Mouse (Mus musculus): ENCODE results near the gene Tbc1d30. TPM values are rescaled to one million over a fixed set of nuclear protein-coding genes. Genes with fewer than 3 reads are reported as not detected.
"Not testable (repeated sequence)": the region's sequence is repeated elsewhere in the genome, so short reads cannot be mapped to it uniquely, and the experiment has no call there.

The Tbc1d30 gene
- polyA plus RNA-seq, 1 experiment from 2014 or later: 1.1 TPM

GRCm38 (mm10) chr10:121364306-121364705 is 13.2 kb upstream of the Tbc1d30 start:
- Histone ChIP-seq H3K9ac (peak overlapping the region; percentile 91; the same call in 1 of the 2 replicates), H3K4me3 (peak overlapping the region; percentile 91), H3K4me2 (peak overlapping the region; percentile 91), H3K9me3 (no peaks in the 10 kb centered on the region), H3K36me3 (no peaks in the 10 kb centered on the region), H3K27me3 (no peaks in the 10 kb centered on the region), H3K4me1 (peaks cover 28% of the 10 kb centered on the region), H3K27ac (no peak overlapping the region)
- WGBS: 21% methylated on average over 15 of the region's 15 CpGs
- ATAC-seq (ENCODE audit: insufficient number of reproducible peaks, low FRiP score, low TSS enrichment, low read depth): no peak

- 83% methylated on average over 8 of the region's 8 CpGs for WGBS
- no peak for ATAC-seq (ENCODE audit: insufficient number of reproducible peaks, low FRiP score, low TSS enrichment, low read depth)
- Histone ChIP-seq H3K9ac (no peak overlapping the region), H3K27me3 (no peaks in the 10 kb centered on the region), H3K4me2 (no peak overlapping the region), H3K4me1 (peaks cover 28% of the 10 kb centered on the region), H3K36me3 (no peaks in the 10 kb centered on the region), H3K4me3 (no peak overlapping the region), H3K9me3 (no peaks in the 10 kb centered on the region), H3K27ac (no peak overlapping the region)
These were observed 12.1 kb upstream of the Tbc1d30 start for GRCm38 (mm10) chr10:121363201-121363600.

- no peak overlapping the region for H3K9ac ChIP-seq
- H3K4me3 ChIP-seq: no peak overlapping the region
- H3K9me3 ChIP-seq: no peaks in the 10 kb centered on the region
- no peaks in the 10 kb centered on the region for H3K27me3 ChIP-seq
- H3K4me1 ChIP-seq: peaks cover 6% of the 10 kb centered on the region
- H3K27ac ChIP-seq: no peak overlapping the region
- no peak overlapping the region for H3K4me2 ChIP-seq
- H3K36me3 ChIP-seq: no peaks in the 10 kb centered on the region
- 82% methylated on average over 2 of the region's 2 CpGs for WGBS
- no peak for ATAC-seq (ENCODE audit: insufficient number of reproducible peaks, low FRiP score, low TSS enrichment, low read depth)
These were observed 9.3 kb upstream of the Tbc1d30 start for GRCm38 (mm10) chr10:121360358-121360757.

GRCm38 (mm10) chr10:121351692-121352290 is 713 bp upstream of the Tbc1d30 start:
- no peak for ATAC-seq (ENCODE audit: insufficient number of reproducible peaks, low FRiP score, low TSS enrichment, low read depth)
- Histone ChIP-seq H3K36me3 (no peaks in the 10 kb centered on the region), H3K4me1 (peaks cover 17% of the 10 kb centered on the region), H3K27ac (no peak overlapping the region), H3K4me3 (peak overlapping the region; percentile 47), H3K27me3 (peaks cover 38% of the 10 kb centered on the region), H3K4me2 (peak overlapping the region; percentile 90), H3K9me3 (no peaks in the 10 kb centered on the region), H3K9ac (no peak overlapping the region)
- 28% methylated on average over 15 of the region's 15 CpGs for WGBS

- no peak overlapping the region for H3K27ac ChIP-seq
- peak overlapping the region; percentile 90 for H3K4me2 ChIP-seq
- H3K9ac ChIP-seq: 0 out of 2 replicates have a peak overlapping the region, but pooled peaks have one; percentile 11
- peak overlapping the region; percentile 47 for H3K4me3 ChIP-seq
- no peaks in the 10 kb centered on the region for H3K36me3 ChIP-seq
- peaks cover 17% of the 10 kb centered on the region for H3K4me1 ChIP-seq
- H3K9me3 ChIP-seq: no peaks in the 10 kb centered on the region
- H3K27me3 ChIP-seq: peaks cover 38% of the 10 kb centered on the region
- no peak for ATAC-seq (ENCODE audit: insufficient number of reproducible peaks, low FRiP score, low TSS enrichment, low read depth)
- 2% methylated on average over 35 of the region's 35 CpGs for WGBS
These were observed 567 bp downstream of the Tbc1d30 start for GRCm38 (mm10) chr10:121350357-121351065.

- Histone ChIP-seq H3K4me3 (no peak overlapping the region), H3K4me2 (no peak overlapping the region), H3K9me3 (no peaks in the 10 kb centered on the region), H3K27me3 (peaks cover 38% of the 10 kb centered on the region), H3K4me1 (peaks cover 17% of the 10 kb centered on the region), H3K27ac (no peak overlapping the region), H3K9ac (no peak overlapping the region), H3K36me3 (no peaks in the 10 kb centered on the region)
- 43% methylated on average over 5 of the region's 5 CpGs for WGBS
- ATAC-seq (ENCODE audit: insufficient number of reproducible peaks, low FRiP score, low TSS enrichment, low read depth): no peak
These were observed 1.8 kb downstream of the Tbc1d30 start for GRCm38 (mm10) chr10:121349244-121349643.

GRCm38 (mm10) chr10:121343867-121344266 is 7.2 kb downstream of the Tbc1d30 start:
- no peak overlapping the region for H3K4me2 ChIP-seq
- H3K9me3 ChIP-seq: no peaks in the 10 kb centered on the region
- no peak for ATAC-seq (ENCODE audit: insufficient number of reproducible peaks, low FRiP score, low TSS enrichment, low read depth)
- H3K4me3 ChIP-seq: no peak overlapping the region
- H3K36me3 ChIP-seq: no peaks in the 10 kb centered on the region
- H3K9ac ChIP-seq: no peak overlapping the region
- 64% methylated on average over 6 of the region's 6 CpGs for WGBS
- peaks cover 2% of the 10 kb centered on the region; the same call in 1 of the 2 replicates for H3K27me3 ChIP-seq
- H3K27ac ChIP-seq: no peak overlapping the region
- no peaks in the 10 kb centered on the region for H3K4me1 ChIP-seq

- WGBS: 96% methylated on average over 10 of the region's 10 CpGs
- no peaks in the 10 kb centered on the region for H3K27me3 ChIP-seq
- no peak overlapping the region for H3K4me3 ChIP-seq
- no peak for ATAC-seq (ENCODE audit: insufficient number of reproducible peaks, low FRiP score, low TSS enrichment, low read depth)
- no peaks in the 10 kb centered on the region for H3K36me3 ChIP-seq
- H3K27ac ChIP-seq: no peak overlapping the region
- no peak overlapping the region for H3K9ac ChIP-seq
- no peak overlapping the region for H3K4me2 ChIP-seq
- no peaks in the 10 kb centered on the region for H3K9me3 ChIP-seq
- no peaks in the 10 kb centered on the region for H3K4me1 ChIP-seq
These were observed 8.8 kb downstream of the Tbc1d30 start for GRCm38 (mm10) chr10:121342260-121342659.

- H3K27ac ChIP-seq: no peak overlapping the region
- ATAC-seq (ENCODE audit: insufficient number of reproducible peaks, low FRiP score, low TSS enrichment, low read depth): no peak
- 65% methylated on average over 11 of the region's 11 CpGs for WGBS
These were observed 10.1 kb downstream of the Tbc1d30 start for GRCm38 (mm10) chr10:121340754-121341593.

GRCm38 (mm10) chr10:121336536-121336935 is 14.5 kb downstream of the Tbc1d30 start:
- not testable (repeated sequence) for H3K36me3 ChIP-seq; ATAC-seq (ENCODE audit: insufficient number of reproducible peaks, low FRiP score, low TSS enrichment, low read depth); H3K4me1 ChIP-seq; H3K27ac ChIP-seq; H3K4me2 ChIP-seq; H3K4me3 ChIP-seq; H3K27me3 ChIP-seq; H3K9me3 ChIP-seq; H3K9ac ChIP-seq
- 62% methylated on average over 14 of the region's 14 CpGs for WGBS

More at GRCm38 (mm10) chr10:121340754-121341593, 10.1 kb downstream of the Tbc1d30 start:
- Histone ChIP-seq H3K9ac (no peak overlapping the region), H3K4me1 (no peaks in the 10 kb centered on the region), H3K27me3 (no peaks in the 10 kb centered on the region), H3K9me3 (no peaks in the 10 kb centered on the region), H3K4me2 (no peak overlapping the region), H3K36me3 (no peaks in the 10 kb centered on the region), H3K4me3 (no peak overlapping the region)

GRCm38 (mm10) chr10:121334576-121334975 is 16.5 kb downstream of the Tbc1d30 start:
- Histone ChIP-seq H3K4me2 (no peak overlapping the region), H3K9ac (no peak overlapping the region), H3K9me3 (no peaks in the 10 kb centered on the region), H3K4me3 (no peak overlapping the region), H3K36me3 (no peaks in the 10 kb centered on the region), H3K27me3 (no peaks in the 10 kb centered on the region), H3K27ac (no peak overlapping the region), H3K4me1 (no peaks in the 10 kb centered on the region)
- WGBS: 74% methylated on average over 3 of the region's 3 CpGs
- ATAC-seq (ENCODE audit: insufficient number of reproducible peaks, low FRiP score, low TSS enrichment, low read depth): no peak

- Histone ChIP-seq H3K9me3 (no peaks in the 10 kb centered on the region), H3K4me1 (no peaks in the 10 kb centered on the region), H3K9ac (no peak overlapping the region), H3K36me3 (no peaks in the 10 kb centered on the region), H3K4me2 (no peak overlapping the region), H3K27ac (no peak overlapping the region), H3K4me3 (no peak overlapping the region), H3K27me3 (no peaks in the 10 kb centered on the region)
- 7% methylated on average over 7 of the region's 7 CpGs for WGBS
- ATAC-seq (ENCODE audit: insufficient number of reproducible peaks, low FRiP score, low TSS enrichment, low read depth): no peak
These were observed 20.1 kb downstream of the Tbc1d30 start for GRCm38 (mm10) chr10:121330940-121331339.
